Mouse (Mus musculus) embryonic facial prominence, embryonic 12.5 days (tissue): ENCODE data around the gene Hdgf. TPM values are rescaled to one million over a fixed set of nuclear protein-coding genes. Genes with fewer than 3 reads are reported as not detected.

ENCODE experiments used
- ATAC-seq: fragments of 200-750 bp; cut with Nextera tagmentation; 2 replicates; pipeline ENCODE4 v1.8.0; 2017; ENCODE audit not compliant: insufficient number of reproducible peaks, insufficient read depth, low FRiP score, low TSS enrichment
- H3K27ac ChIP-seq: fragments of 300-500 bp; sonication (generic); 2 replicates; pipeline ENCODE4 v1.5.1; 2016; ENCODE audit warnings: mild to moderate bottlenecking
- H3K27me3 ChIP-seq: fragments of 300-500 bp; sonication (generic); 2 replicates; pipeline ENCODE4 v1.6.1; 2016; ENCODE audit warnings: mild to moderate bottlenecking, moderate library complexity
- H3K36me3 ChIP-seq: fragments of 300-500 bp; sonication (generic); 2 replicates; pipeline ENCODE4 v1.6.1; 2016; ENCODE audit warnings: mild to moderate bottlenecking
- H3K4me1 ChIP-seq: fragments of 300-500 bp; sonication (generic); 2 replicates; pipeline ENCODE4 v1.6.1; 2016
- H3K4me2 ChIP-seq: fragments of 300-500 bp; sonication (generic); replicated peaks from 2 replicates; pipeline ENCODE4 v1.6.1; 2016; ENCODE audit warnings: mild to moderate bottlenecking, moderate library complexity
- H3K4me3 ChIP-seq: fragments of 300-500 bp; sonication (generic); 2 replicates; pipeline ENCODE4 v1.5.1; 2016; ENCODE audit warnings: mild to moderate bottlenecking
- H3K9ac ChIP-seq: fragments of 300-500 bp; sonication (generic); 2 replicates; pipeline ENCODE4 v1.6.1; 2016; ENCODE audit warnings: mild to moderate bottlenecking, moderate library complexity
- H3K9me3 ChIP-seq: fragments of 300-500 bp; sonication (generic); 2 replicates; pipeline ENCODE4 v1.6.1; 2016; ENCODE audit warnings: mild to moderate bottlenecking, moderate library complexity
- WGBS: fragments of 180-500 bp; shearing (Covaris S2); methylation state at CpG from one replicate; pipeline ENCODE4 v1.1.7; 2016; 5-methylcytosine and 5-hydroxymethylcytosine counted together
- polyA plus RNA-seq: library from polyadenylated mRNA; unstranded; fragments of >200 nt; fragmentation: Nextera tagmentation; extraction: Ambion mirVana; gene quantifications from 2 replicates; pipeline ENCODE4 v1.2.1, GENCODE M21; 2016

Hdgf gene
- polyA plus RNA-seq, 1 experiment from 2014 or later: 246 TPM

DNA sequence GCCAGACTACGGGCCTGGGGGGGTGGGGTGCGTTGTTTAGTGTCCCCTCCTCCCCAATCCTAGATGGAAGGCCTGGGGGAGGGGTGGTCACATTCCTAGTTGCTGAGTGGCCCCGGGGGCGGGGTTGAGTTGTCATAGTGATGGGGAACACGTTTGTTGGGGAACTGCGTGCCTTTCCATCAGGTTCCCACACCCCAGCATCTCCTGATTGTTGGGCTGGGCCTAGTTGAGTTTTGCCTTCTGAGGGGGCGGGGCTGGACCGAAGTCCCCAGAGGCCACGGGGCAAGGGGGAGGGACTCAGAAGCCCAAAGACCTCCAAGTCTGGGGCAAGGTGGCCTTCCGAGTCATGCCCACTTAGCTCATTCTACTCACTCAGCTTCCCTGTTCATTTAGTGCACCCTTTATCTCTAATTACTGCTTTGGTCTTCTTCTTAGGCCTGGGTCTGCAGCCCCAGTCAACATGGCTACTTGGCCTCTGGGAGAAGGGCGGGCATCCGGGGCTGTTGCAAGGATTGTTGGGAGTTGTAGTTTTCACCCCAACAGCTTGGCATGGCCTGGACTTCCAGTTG is 4.5 kb downstream of the Hdgf start:
- Histone ChIP-seq H3K9me3 (no peaks in the 10 kb centered on the region), H3K4me1 (peaks cover 43% of the 10 kb centered on the region), H3K27ac (peak overlapping the region; percentile 87), H3K4me2 (peak overlapping the region; percentile 93), H3K4me3 (peak overlapping the region; percentile 30), H3K9ac (peak overlapping the region; percentile 25; the same call in 1 of the 2 replicates), H3K36me3 (peaks cover 26% of the 10 kb centered on the region), H3K27me3 (no peaks in the 10 kb centered on the region)
- 4% methylated on average over 12 of the region's 12 CpGs for WGBS
- ATAC-seq: peak; percentile 23; the same call in 1 of the 2 replicates

DNA sequence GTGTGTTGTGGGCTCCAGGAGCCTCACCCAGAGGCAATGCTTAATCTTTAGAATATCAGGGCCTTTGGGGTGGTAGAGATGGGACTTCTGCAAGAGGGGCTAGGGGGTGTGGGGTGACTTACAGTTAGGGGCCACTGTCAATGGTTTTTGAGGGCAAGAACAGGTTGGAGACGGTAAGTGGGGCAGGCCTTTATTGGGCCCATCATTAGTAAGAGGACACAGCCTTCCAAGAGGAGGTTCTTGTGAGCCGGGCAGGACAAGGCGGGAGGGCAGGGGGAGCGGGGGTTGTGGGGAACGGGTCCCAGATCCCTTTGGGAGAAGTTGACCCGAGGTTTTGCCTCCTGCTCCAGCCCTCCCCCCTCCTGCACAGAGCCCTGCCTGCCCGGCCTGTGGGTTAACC is 7.4 kb downstream of the Hdgf start:
- peaks cover 30% of the 10 kb centered on the region for H3K4me1 ChIP-seq
- H3K9ac ChIP-seq: no peak overlapping the region
- H3K27me3 ChIP-seq: no peaks in the 10 kb centered on the region
- H3K9me3 ChIP-seq: no peaks in the 10 kb centered on the region
- no peak for ATAC-seq
- 86% methylated on average over 7 of the region's 7 CpGs for WGBS
- H3K4me3 ChIP-seq: no peak overlapping the region
- H3K27ac ChIP-seq: no peak overlapping the region
- no peak overlapping the region for H3K4me2 ChIP-seq
- peaks cover 45% of the 10 kb centered on the region for H3K36me3 ChIP-seq

DNA sequence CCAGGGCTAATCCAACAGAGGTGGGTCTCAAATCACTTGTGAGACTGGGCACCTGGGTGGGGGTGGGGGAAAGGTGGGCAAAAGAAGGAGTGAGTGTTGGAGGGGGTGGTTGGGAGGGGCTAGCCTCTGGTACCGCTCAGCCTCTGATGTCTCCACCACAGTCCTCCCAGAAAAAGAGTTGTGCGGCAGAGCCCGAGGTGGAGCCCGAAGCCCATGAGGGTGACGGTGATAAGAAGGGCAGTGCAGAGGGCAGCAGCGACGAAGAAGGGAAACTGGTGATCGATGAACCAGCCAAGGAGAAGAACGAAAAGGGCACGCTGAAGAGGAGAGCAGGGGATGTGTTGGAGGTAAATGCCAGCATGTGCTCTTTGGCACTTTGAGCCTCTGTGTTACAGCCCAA is 7.8 kb downstream of the Hdgf start:
- peaks cover 28% of the 10 kb centered on the region for H3K4me1 ChIP-seq
- H3K9ac ChIP-seq: no peak overlapping the region
- no peak overlapping the region for H3K4me3 ChIP-seq
- peaks cover 45% of the 10 kb centered on the region for H3K36me3 ChIP-seq
- WGBS: 94% methylated on average over 10 of the region's 10 CpGs
- ATAC-seq: no peak
- no peak overlapping the region for H3K4me2 ChIP-seq
- H3K27me3 ChIP-seq: no peaks in the 10 kb centered on the region
- no peaks in the 10 kb centered on the region for H3K9me3 ChIP-seq
- H3K27ac ChIP-seq: no peak overlapping the region

DNA sequence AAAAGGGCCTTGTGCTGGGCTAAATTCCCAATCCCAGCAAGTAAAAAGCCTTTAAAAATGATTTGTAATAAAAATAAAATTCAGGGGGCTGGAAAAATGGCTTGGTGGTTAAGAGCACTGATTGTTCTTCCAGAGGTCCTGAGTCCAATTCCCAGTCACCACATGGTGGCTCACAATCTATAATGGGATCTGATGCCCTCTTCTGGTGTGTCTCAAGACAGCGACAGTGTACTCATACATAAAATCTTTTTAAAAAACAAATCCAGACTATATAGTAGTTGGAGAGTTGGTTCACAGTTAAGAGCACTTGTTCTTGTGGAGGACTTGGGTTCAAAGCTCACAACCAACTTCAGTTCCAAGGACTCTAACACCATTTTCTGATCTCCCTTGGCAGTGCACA is 10.9 kb downstream of the Hdgf start:
- no peak overlapping the region for H3K9ac ChIP-seq
- no peaks in the 10 kb centered on the region for H3K9me3 ChIP-seq
- no peak overlapping the region for H3K4me3 ChIP-seq
- H3K4me2 ChIP-seq: no peak overlapping the region
- no peak for ATAC-seq
- 0 out of 2 replicates have a peak, but pooled peaks cover 10% of the 10 kb centered on the region for H3K4me1 ChIP-seq
- peaks cover 49% of the 10 kb centered on the region for H3K36me3 ChIP-seq
- H3K27me3 ChIP-seq: no peaks in the 10 kb centered on the region
- no peak overlapping the region for H3K27ac ChIP-seq
- 95% methylated on average over 1 of the region's 1 CpGs for WGBS

DNA sequence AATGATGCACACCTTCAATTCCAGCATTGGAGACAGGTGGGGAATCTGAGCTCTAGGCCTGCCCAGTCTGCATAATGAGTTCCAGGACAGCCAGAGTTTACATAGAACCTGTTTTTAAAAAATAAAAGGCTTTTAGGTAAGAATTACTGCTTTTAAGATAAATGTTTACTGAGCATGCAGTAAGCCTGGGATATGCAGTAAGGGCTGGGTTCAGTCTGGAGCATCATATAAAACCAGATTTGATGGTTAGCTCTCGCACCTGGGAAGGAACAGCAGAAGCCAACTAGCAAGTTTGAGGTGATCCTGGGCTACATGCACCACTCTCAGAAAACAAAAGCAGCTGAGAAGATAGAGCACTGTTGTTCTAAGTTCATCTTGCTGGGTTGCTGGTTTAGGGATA is 12.4 kb downstream of the Hdgf start:
- Histone ChIP-seq H3K4me2 (peak overlapping the region; percentile 63), H3K36me3 (peaks cover 57% of the 10 kb centered on the region), H3K27ac (no peak overlapping the region)

DNA sequence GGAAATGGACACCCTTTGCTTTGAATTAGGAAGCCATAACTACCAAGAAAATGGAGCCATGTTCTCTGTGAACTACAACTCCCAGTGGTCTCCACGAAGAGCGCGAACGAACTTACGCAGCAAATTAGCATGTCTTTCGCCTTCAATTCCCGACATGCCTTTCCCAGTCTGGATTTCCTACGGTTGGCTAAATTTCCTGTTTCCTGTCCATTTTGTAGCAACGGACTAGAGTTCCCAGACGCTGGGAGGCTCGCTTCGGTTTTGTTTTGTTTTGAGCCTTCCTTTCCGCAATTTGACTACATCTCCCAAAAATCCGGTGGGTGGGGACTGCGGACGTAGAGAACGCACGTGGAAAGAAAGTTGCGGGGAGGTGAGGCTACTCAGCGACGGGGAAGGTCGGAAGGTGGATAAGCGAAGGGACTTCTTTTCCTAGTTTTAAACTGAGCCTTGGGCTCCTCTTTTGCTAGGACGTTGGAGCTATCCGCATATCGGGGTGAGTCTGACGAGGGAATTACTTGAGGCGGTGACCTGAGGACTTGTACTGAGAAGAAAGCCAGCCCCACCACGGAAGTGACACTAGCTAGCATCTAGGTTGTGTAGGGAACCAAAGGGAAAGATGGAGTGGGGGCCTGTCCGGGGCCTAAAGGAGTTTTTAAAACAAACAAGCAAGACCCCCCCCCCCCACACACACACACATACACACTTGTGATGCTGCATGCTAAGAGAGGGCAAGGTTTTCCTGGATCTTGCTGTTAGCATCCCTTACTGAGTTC is 13.4 kb downstream of the Hdgf start, which contains the start of gene Mrpl24:
Gene Mrpl24 (plus strand): TSS at position 171 of the 773 bp plus-strand sequence.
- peak within 1 kb of the TSS; percentile 87 for H3K27ac ChIP-seq
- no peaks in the 10 kb centered on the region for H3K9me3 ChIP-seq
- 0 out of 2 replicates have a peak, but pooled peaks cover 10% of the 10 kb centered on the region for H3K4me1 ChIP-seq
- under 1% methylated on average over 30 of the region's 30 CpGs for WGBS
- no peaks in the 10 kb centered on the region for H3K27me3 ChIP-seq
- peak; percentile 72 for ATAC-seq
- peak within 1 kb of the TSS; percentile 63 for H3K4me2 ChIP-seq
- peaks cover 57% of the 10 kb centered on the region for H3K36me3 ChIP-seq
- H3K9ac ChIP-seq: peak within 1 kb of the TSS; percentile 67
- peak within 1 kb of the TSS; percentile 65 for H3K4me3 ChIP-seq

More for the DNA sequence above, 12.4 kb downstream of the Hdgf start:
- H3K9me3 ChIP-seq: no peaks in the 10 kb centered on the region
- H3K4me3 ChIP-seq: no peak overlapping the region
- ATAC-seq: no peak
- H3K9ac ChIP-seq: no peak overlapping the region
- H3K27me3 ChIP-seq: no peaks in the 10 kb centered on the region
- 0 out of 2 replicates have a peak, but pooled peaks cover 10% of the 10 kb centered on the region for H3K4me1 ChIP-seq
- 93% methylated on average over 1 of the region's 1 CpGs for WGBS

DNA sequence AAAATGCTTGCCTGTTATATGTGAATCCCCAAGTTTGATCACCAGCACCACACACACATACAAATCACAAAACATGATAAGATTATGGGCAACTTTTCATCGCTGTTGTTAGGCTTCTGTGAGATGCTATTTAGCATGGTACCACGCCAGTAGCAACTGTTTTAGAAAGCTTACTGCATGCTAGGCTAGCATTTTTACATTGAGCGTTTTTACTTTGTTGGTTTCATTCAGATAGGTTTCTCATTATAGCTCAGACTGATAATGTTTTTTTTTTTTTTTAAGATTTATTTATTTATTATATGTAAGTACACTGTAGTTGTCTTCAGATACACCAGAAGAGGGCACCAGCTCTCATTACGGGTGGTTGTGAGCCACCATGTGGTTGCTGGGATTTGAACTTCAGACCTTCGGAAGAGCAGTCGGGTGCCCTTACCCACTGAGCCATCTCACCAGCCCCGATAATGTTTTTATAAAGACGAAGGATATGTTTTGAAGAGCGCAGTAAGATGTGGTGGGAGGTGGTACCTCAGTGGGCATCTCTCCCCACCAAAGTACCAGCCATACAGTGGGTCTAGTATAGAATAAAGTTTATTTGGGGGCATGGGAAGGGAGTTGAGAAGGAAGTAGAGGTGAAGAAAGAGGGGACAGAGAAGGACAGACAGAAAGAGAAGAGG is 14.3 kb downstream of the Hdgf start:
- Histone ChIP-seq H3K4me1 (0 out of 2 replicates have a peak, but pooled peaks cover 10% of the 10 kb centered on the region), H3K36me3 (peaks cover 57% of the 10 kb centered on the region), H3K9ac (peak overlapping the region; percentile 67), H3K27ac (no peak overlapping the region), H3K9me3 (no peaks in the 10 kb centered on the region), H3K27me3 (no peaks in the 10 kb centered on the region), H3K4me3 (peak overlapping the region; percentile 65), H3K4me2 (peak overlapping the region; percentile 63)
- 67% methylated on average over 9 of the region's 9 CpGs for WGBS
- no peak for ATAC-seq

DNA sequence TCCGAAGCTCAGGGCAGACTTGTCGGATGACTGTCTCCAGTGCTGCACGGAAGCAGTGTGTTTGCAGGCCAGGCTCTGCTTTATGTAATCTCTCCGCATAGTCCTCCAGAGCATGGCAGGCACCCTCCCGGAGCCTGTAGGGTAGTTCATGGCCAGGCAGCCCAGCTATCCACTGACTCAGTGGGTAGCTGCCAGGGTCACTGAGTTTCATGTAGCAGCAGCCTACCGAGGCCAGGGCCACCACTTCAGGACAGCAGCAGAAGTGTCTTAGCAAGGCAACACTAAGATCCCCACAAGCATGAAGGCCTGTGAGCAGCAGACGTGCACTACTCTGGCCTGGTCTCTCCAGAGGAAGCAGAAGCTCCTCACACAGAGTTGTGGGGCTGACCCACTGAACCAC is 18.9 kb downstream of the Hdgf start:
- ATAC-seq: no peak
- H3K4me2 ChIP-seq: no peak overlapping the region
- H3K27me3 ChIP-seq: no peaks in the 10 kb centered on the region
- H3K4me3 ChIP-seq: no peak overlapping the region
- peaks cover 14% of the 10 kb centered on the region for H3K4me1 ChIP-seq
- H3K9ac ChIP-seq: no peak overlapping the region
- no peak overlapping the region for H3K27ac ChIP-seq
- no peaks in the 10 kb centered on the region for H3K9me3 ChIP-seq
- H3K36me3 ChIP-seq: peaks cover 59% of the 10 kb centered on the region
- 88% methylated on average over 7 of the region's 7 CpGs for WGBS

DNA sequence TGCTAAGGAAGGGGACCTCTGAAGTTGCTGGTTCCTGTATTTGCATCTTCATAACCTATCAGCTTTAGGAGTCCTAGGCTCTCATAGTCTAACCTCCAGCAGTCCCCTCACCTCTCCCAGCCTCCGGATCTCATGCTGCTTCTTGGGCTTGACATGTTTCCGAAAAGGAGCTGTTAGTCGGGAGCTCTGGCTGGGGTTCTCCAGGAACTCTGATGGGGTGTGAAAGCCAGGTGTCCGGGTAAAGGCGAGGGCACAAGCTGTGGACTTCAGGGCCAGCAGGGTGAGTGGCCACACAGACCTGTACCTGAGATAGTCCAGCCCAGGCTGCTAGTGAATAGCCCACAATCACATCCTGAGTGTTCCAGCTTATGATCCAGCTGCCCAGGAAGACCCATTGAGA is 21.3 kb downstream of the Hdgf start:
- ATAC-seq: no peak
- WGBS: 92% methylated on average over 5 of the region's 5 CpGs
- H3K9ac ChIP-seq: no peak overlapping the region
- no peak overlapping the region for H3K4me3 ChIP-seq
- H3K9me3 ChIP-seq: no peaks in the 10 kb centered on the region
- H3K36me3 ChIP-seq: peaks cover 61% of the 10 kb centered on the region
- H3K4me2 ChIP-seq: no peak overlapping the region
- no peaks in the 10 kb centered on the region for H3K27me3 ChIP-seq
- peaks cover 23% of the 10 kb centered on the region for H3K4me1 ChIP-seq
- no peak overlapping the region for H3K27ac ChIP-seq

DNA sequence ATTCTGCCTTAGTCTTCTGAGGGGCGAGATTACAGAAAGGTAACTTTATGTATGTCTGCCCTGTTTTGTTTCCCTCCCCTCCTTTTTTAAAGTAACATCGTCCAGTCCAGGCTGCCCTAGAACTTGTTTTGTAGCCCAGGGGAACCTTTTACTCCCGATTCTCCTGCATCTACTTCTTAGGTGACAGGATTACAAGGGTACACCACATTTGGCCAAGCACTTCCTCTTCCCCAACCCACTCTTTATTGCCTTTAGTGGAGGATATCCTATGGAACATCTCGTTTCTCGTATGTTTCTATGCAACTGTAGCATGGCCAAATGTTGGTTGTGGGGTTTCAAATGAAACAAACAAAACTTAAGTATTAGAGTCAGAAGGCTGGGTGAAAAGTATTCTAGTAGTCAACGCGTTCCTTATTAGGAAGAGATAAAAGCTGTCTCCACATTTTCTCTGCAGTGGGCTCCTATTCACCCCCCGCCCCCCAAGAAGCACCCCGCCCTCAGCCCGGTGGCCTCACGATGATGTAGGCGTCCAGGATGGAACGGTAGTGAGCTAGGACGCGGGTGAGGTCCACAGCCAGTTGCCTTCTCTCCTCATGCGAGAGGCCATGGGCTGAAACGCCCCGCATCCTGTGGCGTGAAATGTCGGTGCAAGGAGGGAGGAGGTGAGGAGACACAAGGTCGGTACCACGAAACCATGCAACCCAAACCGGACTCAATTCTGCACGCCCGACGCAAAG is 23.4 kb downstream of the Hdgf start:
- Histone ChIP-seq H3K27ac (peak overlapping the region; percentile 92), H3K4me2 (peak overlapping the region; percentile 83), H3K4me3 (peak overlapping the region; percentile 97), H3K27me3 (no peaks in the 10 kb centered on the region), H3K9ac (peak overlapping the region; percentile 91), H3K4me1 (peaks cover 25% of the 10 kb centered on the region), H3K9me3 (no peaks in the 10 kb centered on the region), H3K36me3 (peaks cover 53% of the 10 kb centered on the region)
- 7% methylated on average over 26 of the region's 26 CpGs for WGBS
- ATAC-seq: peak; percentile 38; the same call in 1 of the 2 replicates

DNA sequence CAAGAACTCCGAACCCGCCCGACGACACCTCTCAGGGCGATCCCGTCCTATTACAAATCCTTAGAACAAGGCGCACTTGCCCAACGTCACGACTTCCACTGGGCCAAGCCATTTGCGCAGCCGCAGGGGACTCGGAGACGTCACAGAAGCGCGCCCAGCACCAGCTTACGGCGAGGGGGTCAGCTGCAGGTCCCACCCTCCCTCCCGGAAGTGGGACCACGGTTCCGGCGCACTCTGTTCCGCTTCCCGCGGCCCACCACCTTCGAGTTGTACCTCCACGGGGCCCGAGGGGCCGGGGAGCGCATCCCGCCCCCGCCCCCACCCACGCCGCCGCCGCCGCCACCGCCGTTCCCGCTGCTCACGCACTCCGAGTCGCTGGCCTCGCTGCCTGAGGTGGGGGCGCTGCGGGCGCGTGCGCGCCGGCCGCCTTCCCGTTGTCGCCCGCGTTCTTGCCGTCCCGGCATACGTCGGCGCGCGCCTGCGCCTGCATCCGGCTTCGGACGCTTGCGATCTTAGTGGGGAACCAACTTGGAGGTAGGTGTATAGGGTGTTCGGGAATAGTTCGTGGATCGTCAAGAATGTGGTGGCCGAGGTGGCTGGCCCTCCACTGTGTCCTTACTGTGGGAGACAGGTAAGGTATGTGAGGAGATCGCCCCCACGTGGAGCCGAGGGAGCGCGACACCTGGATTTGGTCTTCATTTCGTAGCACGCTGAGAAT is 24.1 kb downstream of the Hdgf start, which contains the start of the genes Isg20l2 and Rrnad1:
Gene Isg20l2 (plus strand): TSS at position 237 of the 718 bp plus-strand sequence.
Gene Rrnad1 (minus strand): TSS at position 640 of the 718 bp plus-strand sequence.
- no peaks in the 10 kb centered on the region for H3K9me3 ChIP-seq
- peak within 1 kb of the TSS; percentile 91 for H3K9ac ChIP-seq
- ATAC-seq: peak; percentile 95
- H3K4me1 ChIP-seq: peaks cover 25% of the 10 kb centered on the region
- peaks cover 48% of the 10 kb centered on the region for H3K36me3 ChIP-seq
- H3K27ac ChIP-seq: peak within 1 kb of the TSS; percentile 92
- H3K27me3 ChIP-seq: no peaks in the 10 kb centered on the region
- whole genome bisulfite sequencing: under 1% methylated on average over 78 of the region's 78 CpGs
- peak within 1 kb of the TSS; percentile 97 for H3K4me3 ChIP-seq
- H3K4me2 ChIP-seq: peak within 1 kb of the TSS; percentile 83
